Comparison of ENCODE assay signal across 8 mouse cellular contexts in the genomic region with DNA sequence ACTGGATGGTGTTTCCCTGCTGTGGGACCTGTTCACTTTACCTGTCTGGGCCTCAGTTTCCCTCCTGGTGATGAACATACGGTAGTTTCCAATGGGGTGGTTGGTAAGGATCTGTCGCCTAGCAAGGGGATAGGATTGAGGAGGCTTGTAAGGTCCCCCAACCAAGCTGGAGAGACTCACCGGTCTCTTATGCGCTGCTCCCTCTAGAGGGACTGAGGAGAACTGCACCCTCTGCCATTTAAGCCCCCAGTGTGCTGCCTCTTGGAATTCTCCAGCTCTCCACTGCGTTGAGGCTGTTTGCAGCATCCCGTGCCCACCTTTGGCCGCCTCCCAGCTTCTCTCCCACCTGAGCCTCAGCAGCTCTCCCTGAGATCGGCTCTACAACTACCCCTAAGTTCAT.
A peak's percentile ranks its signal among the peaks of the same experiment; 100 is the strongest.
DNase-seq lines count a peak whose midpoint lies in the region; ATAC-seq and TF ChIP-seq lines count a peak whose summit lies in the region.

No protein-coding gene starts in this region.

- no peak overlapping the region for H3K4me3 ChIP-seq in intestine, postnatal 0 days (ENCODE audit: low read depth, low read length)
- no peak overlapping the region for H3K4me3 ChIP-seq in intestine, embryonic 16.5 days (ENCODE audit: low read length)
- no peak overlapping the region for H3K4me3 ChIP-seq in bone marrow macrophage, adult 2 months (ENCODE audit: insufficient read depth, low read length)

- H3K36me3 ChIP-seq in intestine, postnatal 0 days (ENCODE audit: control insufficient read depth, insufficient read depth), result no peaks in the 10 kb centered on the region
- no peaks in the 10 kb centered on the region for H3K36me3 ChIP-seq in intestine, embryonic 16.5 days (ENCODE audit: control insufficient read depth, insufficient read depth, low read length)

- H3K27me3 ChIP-seq in intestine, postnatal 0 days (replicated peaks; ENCODE audit: control insufficient read depth, insufficient read depth, low read length), result no peaks in the 10 kb centered on the region
- no peaks in the 10 kb centered on the region for H3K27me3 ChIP-seq in intestine, embryonic 16.5 days (replicated peaks; ENCODE audit: control insufficient read depth, insufficient read depth, low read length)

- ATAC-seq in intestine, postnatal 0 days, result no peak
- ATAC-seq in intestine, embryonic 16.5 days, result no peak
- peak; percentile 46; the same call in 1 of the 2 replicates for ATAC-seq in megakaryocyte progenitor cell, adult 5-6 weeks (replicated peaks; ENCODE audit: poor library complexity)
- ATAC-seq in erythroid progenitor cell, adult 5-6 weeks (replicated peaks; ENCODE audit: low FRiP score, poor library complexity, severe bottlenecking), result no peak

- no peaks in the 10 kb centered on the region for H3K9me3 ChIP-seq in intestine, postnatal 0 days (ENCODE audit: control insufficient read depth)
- no peaks in the 10 kb centered on the region for H3K9me3 ChIP-seq in intestine, embryonic 16.5 days (ENCODE audit: control insufficient read depth, low read length)

- H3K9ac ChIP-seq in intestine, postnatal 0 days (ENCODE audit: low read depth, low read length), result no peak overlapping the region
- H3K9ac ChIP-seq in intestine, embryonic 16.5 days (ENCODE audit: low read depth, low read length), result no peak overlapping the region

- peak; percentile 19 for DNase-seq in CD4-positive helper T cell, adult 2 months (ENCODE audit: low read depth, low spot score)
- no peak for DNase-seq in layer of hippocampus, adult 9-11 months
- DNase-seq in layer of hippocampus, postnatal 14 days (ENCODE audit: low spot score in 2 of 2), result no peak

- no peak for TF ChIP-seq POLR2A in bone marrow macrophage, adult 2 months (IDR thresholded peaks at IDR 0.05; ENCODE audit: borderline replicate concordance, low read depth, low read length)

- peak; percentile 71 for TF ChIP-seq CTCF in intestine, postnatal 0 days (IDR thresholded peaks at IDR 0.05; ENCODE audit: low read depth)
- peak; percentile 57 for TF ChIP-seq CTCF in bone marrow macrophage, adult 2 months (IDR thresholded peaks at IDR 0.05; ENCODE audit: low read depth, low read length)

- no peaks in the 10 kb centered on the region for H3K4me1 ChIP-seq in intestine, postnatal 0 days (replicated peaks; ENCODE audit: control insufficient read depth, insufficient read depth, low read length)
- peaks cover 5% of the 10 kb centered on the region; the same call in 1 of the 2 replicates for H3K4me1 ChIP-seq in intestine, embryonic 16.5 days (ENCODE audit: control insufficient read depth, insufficient read depth, low read length)
- peaks cover 8% of the 10 kb centered on the region for H3K4me1 ChIP-seq in bone marrow macrophage, adult 2 months (ENCODE audit: control insufficient read depth, insufficient read depth, low read length)

- no peak overlapping the region for H3K4me2 ChIP-seq in intestine, postnatal 0 days (replicated peaks; ENCODE audit: low read depth)
- H3K4me2 ChIP-seq in intestine, embryonic 16.5 days (ENCODE audit: low read depth, low read length), result no peak overlapping the region

- WGBS in intestine, postnatal 0 days, result 51% methylated on average over 8 of the region's 8 CpGs
- 51% methylated on average over 8 of the region's 8 CpGs for WGBS in intestine, embryonic 16.5 days

- H3K27ac ChIP-seq in intestine, postnatal 0 days (ENCODE audit: low read depth, low read length), result no peak overlapping the region
- no peak overlapping the region for H3K27ac ChIP-seq in intestine, embryonic 16.5 days (ENCODE audit: low read length)
- no peak overlapping the region for H3K27ac ChIP-seq in bone marrow macrophage, adult 2 months (ENCODE audit: insufficient read depth, low read depth, low read length)
